ENCODE assay signal across 12 mouse cellular contexts in the genomic region with DNA sequence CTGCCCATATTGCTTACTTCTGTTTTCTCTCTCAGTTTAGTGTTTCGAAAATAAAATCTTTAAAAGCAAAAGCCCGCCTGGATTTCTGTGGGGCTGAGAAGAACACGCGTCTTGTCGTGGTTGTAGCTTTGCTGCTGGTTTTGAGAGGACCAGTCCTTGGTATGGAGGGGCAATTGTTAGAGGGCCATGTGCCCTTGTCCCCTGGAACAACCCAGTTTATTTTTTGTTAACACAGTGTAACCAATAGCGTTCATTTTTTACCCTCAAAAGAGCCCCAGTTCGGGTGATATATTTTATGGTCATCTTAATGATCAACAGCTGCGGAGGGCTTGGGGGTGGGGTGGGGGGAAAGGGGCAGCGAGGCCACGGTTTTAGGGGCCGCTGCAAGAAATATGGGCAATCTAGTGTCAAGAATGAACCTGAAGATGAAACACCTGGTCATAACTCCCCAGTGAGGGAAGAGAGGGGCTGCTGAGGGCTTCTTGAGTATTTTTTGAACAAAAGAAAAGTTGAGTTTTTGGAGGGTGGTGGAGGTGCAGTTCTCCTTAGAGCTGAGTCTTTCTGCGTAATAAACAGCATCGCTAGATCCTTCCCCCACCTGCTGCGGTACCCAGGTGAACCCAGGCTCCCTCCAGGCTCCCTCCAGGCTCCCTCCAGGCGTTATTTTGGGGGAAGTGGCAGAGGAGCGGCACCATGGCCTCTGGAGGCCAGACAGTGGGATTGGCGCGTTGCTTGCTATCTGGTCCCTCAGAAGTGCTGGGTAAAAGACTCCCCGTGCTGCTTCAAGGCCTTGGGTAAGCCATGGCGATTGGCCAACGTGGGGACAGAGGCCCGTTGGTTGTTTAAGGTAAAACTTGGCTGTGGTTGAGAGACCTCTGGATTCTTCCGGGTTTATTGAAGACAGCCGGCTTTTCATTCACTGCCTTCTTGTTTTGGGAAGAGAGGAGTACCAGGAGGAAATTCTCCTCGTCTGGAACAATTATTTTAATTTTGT. TPM values are rescaled to one million over a fixed set of nuclear protein-coding genes. Genes with fewer than 3 reads are reported as not detected.
DNase-seq lines count a peak whose midpoint lies in the region; ATAC-seq lines count a peak whose summit lies in the region.
"Had no signal": no experiment of that assay in that cellular context is flagged by ENCODE, and none has a peak within 500 bp of the region (broad histone marks: within the 10 kb centered on the region; RNA-seq: fewer than 3 reads in every experiment).

No protein-coding gene starts in this region.

- peak overlapping the region; percentile 83 for H3K27ac ChIP-seq in heart, embryonic 10.5 days
- H3K27ac ChIP-seq in lung, embryonic 15.5 days = peak overlapping the region; percentile 74
- peak overlapping the region; percentile 98 for H3K27ac ChIP-seq in limb, embryonic 11.5 days (replicated peaks; ENCODE audit: low read depth, low read length)
- H3K27ac ChIP-seq: forebrain, embryonic 12.5 days had no signal

- no peaks in the 10 kb centered on the region for H3K27me3 ChIP-seq in heart, embryonic 10.5 days (ENCODE audit: insufficient read depth, poor library complexity, severe bottlenecking)
- H3K27me3 ChIP-seq in lung, embryonic 15.5 days = no peaks in the 10 kb centered on the region
- no peaks in the 10 kb centered on the region for H3K27me3 ChIP-seq in limb, embryonic 11.5 days (ENCODE audit: control insufficient read depth, insufficient read depth, low read length)
- H3K27me3 ChIP-seq: heart, embryonic 13.5 days had no signal

- H3K9ac ChIP-seq in lung, embryonic 15.5 days = no peak overlapping the region
- peak overlapping the region; percentile 54; the same call in 1 of the 2 replicates for H3K9ac ChIP-seq in limb, embryonic 11.5 days (ENCODE audit: low read length)
- H3K9ac ChIP-seq: forebrain, embryonic 12.5 days; heart, embryonic 13.5 days had no signal

- peaks cover 22% of the 10 kb centered on the region for H3K4me1 ChIP-seq in heart, embryonic 10.5 days
- peaks cover 35% of the 10 kb centered on the region for H3K4me1 ChIP-seq in lung, embryonic 15.5 days
- peaks cover 28% of the 10 kb centered on the region for H3K4me1 ChIP-seq in limb, embryonic 11.5 days (ENCODE audit: control insufficient read depth, insufficient read depth, low read length)

- H3K4me2 ChIP-seq in lung, embryonic 15.5 days = no peak overlapping the region
- peak overlapping the region; percentile 16; the same call in 1 of the 2 replicates for H3K4me2 ChIP-seq in limb, embryonic 11.5 days (ENCODE audit: low read depth, severe bottlenecking)
- H3K4me2 ChIP-seq: forebrain, embryonic 12.5 days; heart, embryonic 13.5 days had no signal

- 54% methylated on average over 25 of the region's 25 CpGs for WGBS in heart, embryonic 10.5 days
- 50% methylated on average over 25 of the region's 25 CpGs for WGBS in lung, embryonic 15.5 days
- WGBS in limb, embryonic 11.5 days = 14% methylated on average over 25 of the region's 25 CpGs

- no peak overlapping the region for H3K4me3 ChIP-seq in heart, embryonic 10.5 days
- H3K4me3 ChIP-seq in lung, embryonic 15.5 days = no peak overlapping the region
- H3K4me3 ChIP-seq in limb, embryonic 11.5 days (ENCODE audit: low read depth, low read length) = no peak overlapping the region
- H3K4me3 ChIP-seq: forebrain, embryonic 12.5 days; heart, embryonic 13.5 days had no signal

- no peak for ATAC-seq in lung, embryonic 15.5 days (ENCODE audit: borderline replicate concordance, extremely low read depth, low FRiP score, low TSS enrichment)
- peak; percentile 61 for ATAC-seq in limb, embryonic 11.5 days (ENCODE audit: insufficient number of reproducible peaks, low FRiP score, low TSS enrichment, low read depth)

- intact Hi-C loops in heart, postnatal 14 days (cut with DNase I) = no loop called here

- no peaks in the 10 kb centered on the region for H3K36me3 ChIP-seq in heart, embryonic 10.5 days
- H3K36me3 ChIP-seq in lung, embryonic 15.5 days = no peaks in the 10 kb centered on the region
- no peaks in the 10 kb centered on the region for H3K36me3 ChIP-seq in limb, embryonic 11.5 days (ENCODE audit: control insufficient read depth, insufficient read depth, low read length)
- H3K36me3 ChIP-seq: forebrain, embryonic 12.5 days; heart, embryonic 13.5 days had no signal

- no peak for DNase-seq in heart, embryonic 10.5 days (ENCODE audit: low spot score)
- DNase-seq in heart, postnatal 14 days = no peak
- no peak for DNase-seq in lung, adult 18-20 months
- peak; percentile 36 for DNase-seq in adrenal gland, postnatal 25 days
- peak; percentile 69 for DNase-seq in limb, embryonic 11.5 days (ENCODE audit: low spot score)
- no peak for DNase-seq in thymus, postnatal 10 days (ENCODE audit: low spot score in 2 of 2)
- DNase-seq in urinary bladder, postnatal 14 days (ENCODE audit: low spot score) = no peak
- DNase-seq: cerebellum, adult 11-12 months; thymus, postnatal 4 days had no signal

- H3K9me3 ChIP-seq in heart, embryonic 10.5 days = no peaks in the 10 kb centered on the region
- H3K9me3 ChIP-seq in lung, embryonic 15.5 days = no peaks in the 10 kb centered on the region
- no peaks in the 10 kb centered on the region for H3K9me3 ChIP-seq in limb, embryonic 11.5 days (ENCODE audit: control insufficient read depth, low read length)
- H3K9me3 ChIP-seq: forebrain, embryonic 12.5 days; heart, embryonic 13.5 days had no signal

RNA-seq across cellular contexts. Expression of a gene that starts 12.7 kb away (rescaled TPM):
- 3,213 and 4,348 TPM in 2 replicates for polyA plus RNA-seq in heart, embryonic 10.5 days (2016; fragmentation: Nextera tagmentation; extraction: Ambion mirVana)
- total RNA-seq in heart, postnatal 14 days (2021) = 10 to 100 TPM; 51.2 to 65.0 TPM
- polyA plus RNA-seq in lung, embryonic 15.5 days (2015; fragmentation: Nextera tagmentation; extraction: Ambion mirVana) = 1,436 and 1,497 TPM in 2 replicates
- 54.9 and 56.7 TPM in 2 replicates for total RNA-seq in adrenal gland, postnatal 25 days (2021)
- polyA plus RNA-seq in limb, embryonic 11.5 days (2014; fragmentation: Nextera tagmentation; extraction: Ambion mirVana) = 2,834 and 2,987 TPM in 2 replicates

RNA-seq across cellular contexts. Expression of a gene that starts 17.1 kb away (rescaled TPM):
- 12.5 and 15.3 TPM in 2 replicates for polyA plus RNA-seq in heart, embryonic 10.5 days (2016; fragmentation: Nextera tagmentation; extraction: Ambion mirVana)
- 1 to 10 TPM; 2.9 to 3.1 TPM for total RNA-seq in heart, postnatal 14 days (2021)
- polyA plus RNA-seq in lung, embryonic 15.5 days (2015; fragmentation: Nextera tagmentation; extraction: Ambion mirVana) = 12.1 and 13.0 TPM in 2 replicates
- total RNA-seq in adrenal gland, postnatal 25 days (2021) = 5.7 and 9.9 TPM in 2 replicates
- 43.2 and 48.9 TPM in 2 replicates for polyA plus RNA-seq in limb, embryonic 11.5 days (2014; fragmentation: Nextera tagmentation; extraction: Ambion mirVana)

Comparison
In these comparisons a context has a peak if more than half of its experiments do, and no peak if none do; other contexts are left out.
1. DNase-seq: peak in adrenal gland, postnatal 25 days (single experiment) and limb, embryonic 11.5 days (single experiment); none in heart, embryonic 10.5 days (single experiment), heart, postnatal 14 days (0 of 2), lung, adult 18-20 months (0 of 2), thymus, postnatal 10 days (0 of 2) and urinary bladder, postnatal 14 days (single experiment).
2. Peak in every context shown above with its lines, with median percentiles within 50 percentile points of each other: H3K27ac ChIP-seq.